ENCODE assay signal across 9 mouse cellular contexts in genomic region chr12:110736641-110737040, GRCm38 (mm10). TPM values are rescaled to one million over a fixed set of nuclear protein-coding genes. Genes with fewer than 3 reads are reported as not detected.
DNase-seq lines count a peak whose midpoint lies in the region; ATAC-seq and TF ChIP-seq lines count a peak whose summit lies in the region.
"Had no signal": no experiment of that assay in that cellular context is flagged by ENCODE, and none has a peak within 500 bp of the region (broad histone marks: within the 10 kb centered on the region; RNA-seq: fewer than 3 reads in every experiment).

No protein-coding gene starts in this region.

- H3K27me3 ChIP-seq in kidney, embryonic 15.5 days, result no peaks in the 10 kb centered on the region; the same call in 1 of the 2 replicates
- H3K27me3 ChIP-seq in MEL (ENCODE audit: control insufficient read depth in 1 of 2, insufficient read depth in 2 of 2, low read length in 2 of 2), result no peaks in the 10 kb centered on the region
- peaks cover 6% of the 10 kb centered on the region; the same call in 1 of the 2 replicates for H3K27me3 ChIP-seq in hindbrain, embryonic 11.5 days (ENCODE audit: control insufficient read depth, insufficient read depth, low read length)
- no peaks in the 10 kb centered on the region for H3K27me3 ChIP-seq in midbrain, embryonic 14.5 days (ENCODE audit: control insufficient read depth, insufficient read depth, low read length)

- H3K4me1 ChIP-seq in kidney, embryonic 15.5 days, result peaks cover 25% of the 10 kb centered on the region
- H3K4me1 ChIP-seq in MEL (ENCODE audit: control insufficient read depth in 1 of 2, insufficient read depth in 2 of 2, low read length in 2 of 2), result peaks cover 5 to 6% of the 10 kb centered on the region in 2 experiments
- H3K4me1 ChIP-seq in hindbrain, embryonic 11.5 days (replicated peaks; ENCODE audit: control insufficient read depth, insufficient read depth, low read length), result peaks cover 4% of the 10 kb centered on the region; the same call in 1 of the 2 replicates
- H3K4me1 ChIP-seq in midbrain, embryonic 14.5 days (ENCODE audit: control insufficient read depth, insufficient read depth, low read length), result peaks cover 20% of the 10 kb centered on the region

- peak overlapping the region; percentile 85 for H3K4me2 ChIP-seq in kidney, embryonic 15.5 days
- H3K4me2 ChIP-seq in hindbrain, embryonic 11.5 days (replicated peaks; ENCODE audit: low read depth, low read length), result peak overlapping the region; percentile 80; the same call in 1 of the 2 replicates
- peak overlapping the region; percentile 74 for H3K4me2 ChIP-seq in midbrain, embryonic 14.5 days (ENCODE audit: low read length)

- no peaks in the 10 kb centered on the region for H3K9me3 ChIP-seq in kidney, embryonic 15.5 days (replicated peaks)
- H3K9me3 ChIP-seq in MEL (replicated peaks; ENCODE audit: insufficient read depth, low read length), result no peaks in the 10 kb centered on the region
- no peaks in the 10 kb centered on the region for H3K9me3 ChIP-seq in hindbrain, embryonic 11.5 days (ENCODE audit: control insufficient read depth, low read length)
- H3K9me3 ChIP-seq in midbrain, embryonic 14.5 days (ENCODE audit: control insufficient read depth, low read length), result no peaks in the 10 kb centered on the region

- ATAC-seq in kidney, embryonic 15.5 days (replicated peaks; ENCODE audit: low FRiP score), result no peak
- no peak for ATAC-seq in hindbrain, embryonic 11.5 days (ENCODE audit: low FRiP score)
- ATAC-seq in midbrain, embryonic 14.5 days (ENCODE audit: low FRiP score, low TSS enrichment), result no peak

- H3K36me3 ChIP-seq in kidney, embryonic 15.5 days, result no peaks in the 10 kb centered on the region
- peaks cover 0 to 11% of the 10 kb centered on the region in 2 experiments; a peak in 2 of 4 replicates for H3K36me3 ChIP-seq in MEL (ENCODE audit: control insufficient read depth in 1 of 2, insufficient read depth in 2 of 2, low read length in 2 of 2)
- no peaks in the 10 kb centered on the region for H3K36me3 ChIP-seq in hindbrain, embryonic 11.5 days (ENCODE audit: control insufficient read depth, insufficient read depth, low read length)
- H3K36me3 ChIP-seq in midbrain, embryonic 14.5 days (ENCODE audit: control insufficient read depth, insufficient read depth, low read length), result no peaks in the 10 kb centered on the region

- H3K9ac ChIP-seq in kidney, embryonic 15.5 days, result peak overlapping the region; percentile 55; the same call in 1 of the 2 replicates
- H3K9ac ChIP-seq in MEL (ENCODE audit: control insufficient read depth, low read depth, low read length, poor library complexity, severe bottlenecking), result peak overlapping the region; percentile 60; the same call in 1 of the 2 replicates
- H3K9ac ChIP-seq in hindbrain, embryonic 11.5 days (ENCODE audit: low read depth, low read length), result no peak overlapping the region
- H3K9ac ChIP-seq in midbrain, embryonic 14.5 days (replicated peaks; ENCODE audit: low read length), result no peak overlapping the region

- no peak for DNase-seq in kidney, adult 18-20 months
- peak; percentile 32 for DNase-seq in MEL (ENCODE audit: low read depth, low spot score)
- no peak for DNase-seq in hindbrain, embryonic 11.5 days (ENCODE audit: low spot score)
- DNase-seq in midbrain, embryonic 14.5 days, result peak; percentile 15
- DNase-seq in gastrocnemius, adult 18-20 months (ENCODE audit: low spot score), result no peak
- no peak for DNase-seq in cerebellum, adult 18-20 months
- no peak for DNase-seq in adrenal gland, adult 18-20 months (ENCODE audit: low spot score in 2 of 2)

- TF ChIP-seq RAD21 in MEL (IDR thresholded peaks at IDR 0.05; ENCODE audit: low read depth, low read length), result no peak

- no peak for TF ChIP-seq POLR2A in MEL (IDR thresholded peaks at IDR 0.05; ENCODE audit: control insufficient read depth in 1 of 2, insufficient read depth in 1 of 2, low read depth in 1 of 2, low read length in 2 of 2, poor library complexity in 1 of 2)

- WGBS in kidney, embryonic 15.5 days, result 6% methylated on average over 4 of the region's 4 CpGs
- 29% methylated on average over 4 of the region's 4 CpGs for WGBS in hindbrain, embryonic 11.5 days
- 20% methylated on average over 4 of the region's 4 CpGs for WGBS in midbrain, embryonic 14.5 days

- TF ChIP-seq CTCF in MEL (IDR thresholded peaks at IDR 0.05 in 2 of 3, conservative IDR thresholded peaks at IDR 0.05 in 1 of 3; ENCODE audit: control insufficient read depth in 1 of 3, insufficient read depth in 1 of 3, low read depth in 2 of 3, low read length in 3 of 3, poor library complexity in 1 of 3, severe bottlenecking in 1 of 3), result no peak

- peak overlapping the region; percentile 99 for H3K4me3 ChIP-seq in kidney, embryonic 15.5 days (replicated peaks)
- peak overlapping the region; percentile 58 to 85; a peak in 3 of 4 replicates for H3K4me3 ChIP-seq in MEL (ENCODE audit: control insufficient read depth in 1 of 2, insufficient read depth in 1 of 2, low read depth in 2 of 2, low read length in 2 of 2)
- H3K4me3 ChIP-seq in hindbrain, embryonic 11.5 days (ENCODE audit: low read depth, low read length), result no peak overlapping the region
- H3K4me3 ChIP-seq in midbrain, embryonic 14.5 days (replicated peaks; ENCODE audit: low read depth, low read length), result peak overlapping the region; percentile 99

- no peak for TF ChIP-seq EP300 in MEL (IDR thresholded peaks at IDR 0.05; ENCODE audit: low read depth in 1 of 2, low read length in 2 of 2)

- peaks cover 30% of the 10 kb centered on the region for H3K79me2 ChIP-seq in MEL (ENCODE audit: control insufficient read depth, insufficient read depth, low read length, poor library complexity)

- no peak overlapping the region for H3K27ac ChIP-seq in kidney, embryonic 15.5 days
- H3K27ac ChIP-seq in MEL (ENCODE audit: control insufficient read depth, low read depth, low read length), result no peak overlapping the region
- H3K27ac ChIP-seq in hindbrain, embryonic 11.5 days (ENCODE audit: low read depth, low read length), result no peak overlapping the region
- no peak overlapping the region for H3K27ac ChIP-seq in midbrain, embryonic 14.5 days (replicated peaks; ENCODE audit: low read depth, low read length)

TF ChIP-seq in MEL, 35 proteins besides CTCF, POLR2A, EP300 and RAD21:
- TF ChIP-seq SMC3 (IDR thresholded peaks at IDR 0.05; ENCODE audit: low read depth, low read length), result no peak
- no peak for TF ChIP-seq JUND (IDR thresholded peaks at IDR 0.05; ENCODE audit: low read depth, low read length)
- no peak for TF ChIP-seq KAT2A (conservative IDR thresholded peaks at IDR 0.05; ENCODE audit: low read depth, low read length)
- TF ChIP-seq MXI1 (IDR thresholded peaks at IDR 0.05; ENCODE audit: low read depth, low read length), result no peak
- no peak for TF ChIP-seq MAX (IDR thresholded peaks at IDR 0.05; ENCODE audit: low read length)
- no peak for TF ChIP-seq NELFE (IDR thresholded peaks at IDR 0.05; ENCODE audit: low read depth, low read length)
- TF ChIP-seq MAZ (IDR thresholded peaks at IDR 0.05; ENCODE audit: low read depth, low read length), result no peak
- no peak for TF ChIP-seq ZC3H11A (IDR thresholded peaks at IDR 0.05; ENCODE audit: low read depth, low read length)

RNA-seq across cellular contexts. Expression of gene Wdr20, which starts 1.1 kb away (rescaled TPM):
- polyA plus RNA-seq in kidney, embryonic 15.5 days (2015; fragmentation: Nextera tagmentation; extraction: Ambion mirVana), result 23.8 and 24.4 TPM in 2 replicates
- 21.9 and 25.8 TPM in 2 replicates for total RNA-seq in MEL (2012; rRNA removed)
- polyA plus RNA-seq in MEL (2012; ENCODE audit: insufficient read depth in 1 of 2, insufficient read length in 2 of 2, low read depth in 1 of 2, low replicate concordance in 2 of 2, missing spikeins in 1 of 2), result 10 to 100 TPM in 1 of 2 experiments, not detected in 1; 18.8 TPM
- polyA plus RNA-seq in hindbrain, embryonic 11.5 days (2014; fragmentation: Nextera tagmentation; extraction: Ambion mirVana), result 22.8 and 25.6 TPM in 2 replicates
- polyA plus RNA-seq in midbrain, embryonic 14.5 days (2014; fragmentation: Nextera tagmentation; extraction: Ambion mirVana), result 22.1 and 24.0 TPM in 2 replicates
- total RNA-seq in gastrocnemius, adult 18-20 months (2021), result 10 to 100 TPM; 16.6 to 17.4 TPM
- 10 to 100 TPM; 42.9 to 49.5 TPM for total RNA-seq in adrenal gland, adult 18-20 months (2021)

RNA-seq across cellular contexts. Expression of gene Hsp90aa1, which starts 34.1 kb away (rescaled TPM):
- polyA plus RNA-seq in kidney, embryonic 15.5 days (2015; fragmentation: Nextera tagmentation; extraction: Ambion mirVana), result 994 and 1,027 TPM in 2 replicates
- 1,509 and 1,517 TPM in 2 replicates for total RNA-seq in MEL (2012; rRNA removed)
- polyA plus RNA-seq in MEL (2012; ENCODE audit: insufficient read depth in 1 of 2, insufficient read length in 2 of 2, low read depth in 1 of 2, low replicate concordance in 2 of 2, missing spikeins in 1 of 2), result 1,000 to 10,000 TPM in 1 of 2 experiments, 100 to 1,000 TPM in 1; 913 to 1,471 TPM
- 1,493 and 1,600 TPM in 2 replicates for polyA plus RNA-seq in hindbrain, embryonic 11.5 days (2014; fragmentation: Nextera tagmentation; extraction: Ambion mirVana)
- 1,408 and 1,565 TPM in 2 replicates for polyA plus RNA-seq in midbrain, embryonic 14.5 days (2014; fragmentation: Nextera tagmentation; extraction: Ambion mirVana)
- total RNA-seq in gastrocnemius, adult 18-20 months (2021), result 100 to 1,000 TPM in 1 of 2 experiments, 10 to 100 TPM in 1; 46.1 to 109 TPM
- 1,000 to 10,000 TPM; 1,046 to 1,696 TPM for total RNA-seq in adrenal gland, adult 18-20 months (2021)

RNA-seq across cellular contexts. Expression of gene 1700001K19Rik, which starts 54.2 kb away (rescaled TPM):
- polyA plus RNA-seq in kidney, embryonic 15.5 days (2015; fragmentation: Nextera tagmentation; extraction: Ambion mirVana), result 0.27 TPM in 1 of 2 replicates, not detected in the other
- total RNA-seq in MEL (2012; rRNA removed), result not detected in 2 replicates
- polyA plus RNA-seq in MEL (2012; ENCODE audit: insufficient read depth in 1 of 2, insufficient read length in 2 of 2, low read depth in 1 of 2, low replicate concordance in 2 of 2, missing spikeins in 1 of 2), result under 1 TPM in 1 of 2 experiments, not detected in 1; 0.29 TPM
- polyA plus RNA-seq in hindbrain, embryonic 11.5 days (2014; fragmentation: Nextera tagmentation; extraction: Ambion mirVana), result 0.42 TPM in 1 of 2 replicates, not detected in the other
- polyA plus RNA-seq in midbrain, embryonic 14.5 days (2014; fragmentation: Nextera tagmentation; extraction: Ambion mirVana), result 0.70 TPM in 1 of 2 replicates, not detected in the other
- total RNA-seq in gastrocnemius, adult 18-20 months (2021), result not detected
- total RNA-seq in adrenal gland, adult 18-20 months (2021), result not detected
- polyA plus RNA-seq: spleen, adult 2 months had no signal

Comparison
In these comparisons a context has a peak if more than half of its experiments do, and no peak if none do; other contexts are left out.
1. H3K9ac ChIP-seq: peak in kidney, embryonic 15.5 days (single experiment) and MEL (single experiment); none in hindbrain, embryonic 11.5 days (single experiment) and midbrain, embryonic 14.5 days (single experiment).
2. DNase-seq: peak in MEL (single experiment) and midbrain, embryonic 14.5 days (single experiment); none in kidney, adult 18-20 months (single experiment), hindbrain, embryonic 11.5 days (single experiment), gastrocnemius, adult 18-20 months (single experiment), cerebellum, adult 18-20 months (0 of 2) and adrenal gland, adult 18-20 months (0 of 2).
3. Peak in every context shown above with its lines, with median percentiles within 50 percentile points of each other: H3K4me2 ChIP-seq.